Mouse (Mus musculus) cerebellum, adult 18-20 months (tissue): ENCODE measurements around the gene Eif4e3.

Source experiments
- DNase-seq, 2 experiments: peaks; one replicate each; pipeline ENCODE4 v3.0.0; 2021

Eif4e3 gene

GRCm38 (mm10) chr6:99663232-99663631, 3.3 kb downstream of the Eif4e3 start:
- DNase-seq: no peak

GRCm38 (mm10) chr6:99660443-99660842, 6.1 kb downstream of the Eif4e3 start:
- DNase-seq: no peak

GRCm38 (mm10) chr6:99658586-99658985, 8.0 kb downstream of the Eif4e3 start:
- no peak for DNase-seq

GRCm38 (mm10) chr6:99656088-99656487, 10.5 kb downstream of the Eif4e3 start:
- no peak for DNase-seq

- no peak for DNase-seq
Observed at GRCm38 (mm10) chr6:99655488-99655887, 11.1 kb downstream of the Eif4e3 start.

GRCm38 (mm10) chr6:99654343-99654742, 12.2 kb downstream of the Eif4e3 start:
- no peak for DNase-seq

- no peak for DNase-seq
Observed at GRCm38 (mm10) chr6:99652341-99652740, 14.2 kb downstream of the Eif4e3 start.

- DNase-seq: no peak
Observed at GRCm38 (mm10) chr6:99649307-99649706, 17.3 kb downstream of the Eif4e3 start.

- no peak for DNase-seq
Observed at GRCm38 (mm10) chr6:99646344-99646743, 20.2 kb downstream of the Eif4e3 start.

GRCm38 (mm10) chr6:99644876-99645275, 21.7 kb downstream of the Eif4e3 start:
- no peak for DNase-seq

GRCm38 (mm10) chr6:99644386-99644785, 22.2 kb downstream of the Eif4e3 start:
- no peak for DNase-seq

- DNase-seq: no peak
Observed at GRCm38 (mm10) chr6:99643439-99644199, 23.0 kb downstream of the Eif4e3 start.

GRCm38 (mm10) chr6:99637456-99637855, 29.1 kb downstream of the Eif4e3 start:
- no peak for DNase-seq

GRCm38 (mm10) chr6:99636801-99637200, 29.8 kb downstream of the Eif4e3 start:
- DNase-seq: no peak

GRCm38 (mm10) chr6:99636121-99636520, 30.4 kb downstream of the Eif4e3 start:
- DNase-seq: no peak

- no peak for DNase-seq
Observed at GRCm38 (mm10) chr6:99632121-99632980, 34.2 kb downstream of the Eif4e3 start.

GRCm38 (mm10) chr6:99631637-99632036, 34.9 kb downstream of the Eif4e3 start:
- no peak for DNase-seq

GRCm38 (mm10) chr6:99629726-99630458, 36.7 kb downstream of the Eif4e3 start:
- peak; percentile 56 to 66 for DNase-seq

- DNase-seq: no peak
Observed at GRCm38 (mm10) chr6:99626347-99626746, 40.2 kb downstream of the Eif4e3 start.

- DNase-seq: no peak
Observed at GRCm38 (mm10) chr6:99625803-99626202, 40.8 kb downstream of the Eif4e3 start.

- DNase-seq: no peak
Observed at GRCm38 (mm10) chr6:99625306-99625705, 41.3 kb downstream of the Eif4e3 start.

- no peak for DNase-seq
Observed at GRCm38 (mm10) chr6:99624542-99624941, 42.0 kb downstream of the Eif4e3 start.

GRCm38 (mm10) chr6:99623641-99624040, 42.9 kb downstream of the Eif4e3 start:
- DNase-seq: no peak
